Mouse (Mus musculus) spleen, postnatal 4 days (tissue): Measurements from ENCODE around the gene Pdzrn4.

ENCODE experiments used
- DNase-seq, 2 experiments: peaks; one replicate each; pipeline ENCODE4 v3.0.0; 2022; ENCODE audit warnings: low spot score in 2 of 2

Pdzrn4 gene

DNA sequence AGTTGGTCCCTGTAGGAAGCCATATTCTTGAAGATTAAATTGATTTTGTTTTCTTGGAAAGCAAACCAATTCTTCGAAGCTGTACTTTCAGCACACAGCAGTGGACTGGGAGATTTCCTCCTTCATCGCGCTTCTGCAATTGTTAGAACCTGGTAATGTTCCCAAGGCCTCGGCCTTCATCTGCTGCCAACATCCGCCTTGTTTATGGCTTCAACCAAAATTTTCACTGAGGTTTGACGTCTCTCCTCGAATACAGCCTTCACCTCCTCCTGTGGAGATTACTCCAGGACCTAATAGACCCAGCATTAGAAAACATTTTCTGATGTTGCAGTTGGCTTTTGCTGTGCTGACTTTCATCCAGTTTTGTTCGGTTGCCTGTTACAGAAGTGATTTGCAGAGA lies 307.5 kb downstream of the Pdzrn4 start:
- no peak for DNase-seq

- no peak for DNase-seq
Observed at GRCm38 (mm10) chr15:92738676-92739075, 342.0 kb downstream of the Pdzrn4 start.

- no peak for DNase-seq
Observed at GRCm38 (mm10) chr15:92739887-92740286, 343.2 kb downstream of the Pdzrn4 start.

- DNase-seq: no peak
Observed at GRCm38 (mm10) chr15:92743624-92744023, 346.9 kb downstream of the Pdzrn4 start.

DNA sequence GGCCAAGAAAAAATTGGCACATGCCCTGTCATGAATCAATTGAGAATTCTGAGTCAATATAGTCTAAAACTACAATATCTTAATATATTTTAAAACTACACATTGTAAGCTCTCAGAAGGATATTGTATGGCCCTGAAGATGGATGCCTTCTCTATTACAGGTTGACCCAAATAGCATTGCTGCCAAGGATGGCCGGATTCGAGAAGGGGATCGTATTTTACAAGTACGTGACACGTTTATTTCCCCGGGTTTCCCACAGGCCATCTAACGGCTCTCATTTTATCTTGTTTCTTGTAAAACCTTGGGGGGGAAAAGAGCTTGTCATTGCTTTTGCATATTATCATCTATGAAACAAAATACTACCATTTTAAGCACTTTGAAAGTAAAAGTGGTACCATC lies 349.4 kb downstream of the Pdzrn4 start:
- no peak for DNase-seq

DNA sequence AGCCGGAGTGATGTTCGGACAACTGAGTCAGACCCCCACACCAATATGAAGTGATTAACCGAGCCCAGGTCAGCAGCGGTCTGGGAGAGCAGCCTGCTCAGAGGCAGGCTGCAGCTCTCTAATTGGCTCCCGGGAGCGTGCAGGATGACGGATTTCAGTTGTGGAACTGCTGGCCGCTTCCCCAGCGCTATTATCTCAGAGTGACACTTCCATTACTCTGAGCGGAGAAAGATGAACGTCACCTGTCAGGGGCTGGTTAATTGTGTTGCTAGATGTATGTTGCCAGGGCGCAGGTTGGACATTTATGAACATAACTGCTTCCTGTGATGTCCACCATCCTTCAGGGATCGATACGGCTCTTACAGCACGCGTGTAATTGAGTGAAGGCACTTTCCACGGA lies 355.5 kb downstream of the Pdzrn4 start:
- no peak for DNase-seq

GRCm38 (mm10) chr15:92752578-92752977 lies 355.9 kb downstream of the Pdzrn4 start:
- no peak for DNase-seq

GRCm38 (mm10) chr15:92757085-92757903 lies 360.6 kb downstream of the Pdzrn4 start:
- no peak for DNase-seq

- DNase-seq: no peak
Observed at GRCm38 (mm10) chr15:92759001-92759400, 362.3 kb downstream of the Pdzrn4 start.

GRCm38 (mm10) chr15:92763303-92763702 lies 366.6 kb downstream of the Pdzrn4 start:
- no peak for DNase-seq

GRCm38 (mm10) chr15:92769535-92769934 lies 372.9 kb downstream of the Pdzrn4 start:
- DNase-seq: no peak

DNA sequence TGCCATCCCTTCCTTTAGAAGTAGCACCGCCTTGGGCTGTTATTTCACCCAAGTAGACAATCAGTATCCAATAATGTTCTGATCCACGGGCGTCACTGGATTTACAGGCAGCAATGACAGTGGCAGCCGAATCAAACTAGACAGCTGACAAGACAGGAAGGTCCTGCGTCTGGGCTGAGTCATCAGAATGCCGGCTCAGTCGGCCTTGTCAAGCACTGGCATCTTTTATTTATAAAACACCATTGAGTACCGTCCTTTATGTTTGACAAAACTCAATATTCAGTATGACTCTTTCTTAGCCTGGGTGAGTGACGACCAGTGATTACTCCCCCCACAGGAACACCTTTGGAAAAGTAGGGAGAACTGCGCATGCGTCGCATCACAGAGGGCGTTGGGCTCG lies 391.4 kb downstream of the Pdzrn4 start:
- no peak for DNase-seq

DNA sequence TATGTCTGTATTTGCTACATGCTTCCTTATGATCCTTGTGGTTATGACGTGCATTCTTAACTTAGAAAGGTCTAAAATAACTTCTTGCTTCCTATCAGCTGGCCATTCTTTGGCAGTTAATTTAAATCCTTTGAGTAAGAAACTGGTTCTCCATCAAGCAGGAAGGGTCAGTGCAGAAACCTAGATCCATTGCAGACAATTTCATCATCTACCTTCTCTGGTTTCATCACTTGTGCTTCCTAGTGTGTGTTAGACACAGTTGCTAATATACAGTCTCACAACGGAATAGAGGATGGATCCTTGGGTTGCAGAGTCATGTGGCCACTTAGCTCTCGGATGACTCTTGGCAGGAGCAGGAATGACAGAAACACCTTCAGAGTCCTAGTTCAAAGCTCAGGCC lies 397.6 kb downstream of the Pdzrn4 start:
- no peak for DNase-seq

DNA sequence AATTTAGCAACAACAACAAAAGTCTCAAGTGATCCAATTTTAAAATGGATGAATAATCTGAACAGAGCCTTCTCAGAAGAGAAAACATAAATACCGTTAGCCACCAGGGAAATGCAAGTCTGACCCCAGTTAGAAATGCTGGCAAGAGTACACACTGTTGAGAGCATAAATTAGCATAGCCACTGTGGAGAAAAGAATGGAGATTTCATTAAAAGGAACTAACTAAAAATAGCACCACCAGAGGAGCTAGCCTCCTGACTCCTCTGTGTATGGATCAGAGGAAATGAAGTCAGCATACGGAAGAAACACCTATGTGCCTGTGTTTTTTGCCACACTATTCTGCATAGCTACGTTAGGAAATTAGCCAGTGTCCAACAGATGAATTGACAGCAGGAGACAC lies 409.3 kb downstream of the Pdzrn4 start:
- no peak for DNase-seq

GRCm38 (mm10) chr15:92806352-92806751 lies 409.7 kb downstream of the Pdzrn4 start:
- no peak for DNase-seq
